Mouse (Mus musculus) frontal cortex, postnatal 10 days (tissue): ENCODE measurements around the gene Bmpr1b.

ENCODE experiments used
- DNase-seq, 2 experiments: peaks; one replicate each; pipeline ENCODE4 v3.0.0; 2022; ENCODE audit warnings: low spot score in 2 of 2, mixed read lengths in 1 of 2

Bmpr1b gene

DNA sequence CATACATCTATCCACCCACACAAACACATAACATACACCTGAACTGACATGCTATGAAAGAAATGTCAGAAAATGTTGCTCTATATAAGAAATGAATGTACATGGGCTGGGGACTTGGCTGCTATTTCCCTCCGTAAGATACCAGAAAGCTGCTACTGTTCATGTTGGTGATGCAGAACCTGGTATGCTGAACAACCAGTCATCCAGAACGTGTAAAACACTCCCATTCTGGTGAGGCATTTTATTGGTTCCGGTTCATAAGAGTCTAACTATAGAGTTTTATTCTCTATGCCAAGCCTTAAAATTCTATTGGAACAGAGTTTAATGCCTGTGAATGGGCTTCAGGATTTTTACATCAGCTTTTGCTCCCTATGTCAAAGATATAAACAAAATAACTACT lies 55.0 kb downstream of the Bmpr1b start:
- no peak for DNase-seq

- DNase-seq, result no peak
Observed at GRCm38 (mm10) chr3:142113208-142113607, 56.0 kb downstream of the Bmpr1b start.

- DNase-seq, result no peak
Observed at GRCm38 (mm10) chr3:142106227-142106626, 63.0 kb downstream of the Bmpr1b start.

GRCm38 (mm10) chr3:142104027-142104805 lies 65.0 kb downstream of the Bmpr1b start:
- DNase-seq, result no peak

DNA sequence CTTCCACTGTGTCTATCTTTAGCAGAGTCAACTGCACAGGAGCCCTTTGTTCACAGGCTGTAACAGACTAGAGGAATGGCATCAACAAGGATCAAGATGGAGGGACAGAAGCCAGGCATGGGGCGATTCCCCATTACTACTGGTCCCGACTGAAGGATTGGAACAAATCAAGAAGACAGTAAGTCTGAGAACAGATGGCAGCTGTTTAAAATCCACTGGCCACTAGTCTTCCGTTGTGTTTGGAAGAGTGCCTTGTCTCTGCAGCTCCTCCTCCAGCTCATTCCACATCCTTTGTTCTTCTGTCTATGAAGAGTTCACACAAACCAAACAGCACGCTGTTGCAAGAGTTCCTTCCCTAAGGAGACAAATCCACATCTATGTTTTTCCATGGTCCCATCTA lies 65.6 kb downstream of the Bmpr1b start:
- DNase-seq, result no peak

DNA sequence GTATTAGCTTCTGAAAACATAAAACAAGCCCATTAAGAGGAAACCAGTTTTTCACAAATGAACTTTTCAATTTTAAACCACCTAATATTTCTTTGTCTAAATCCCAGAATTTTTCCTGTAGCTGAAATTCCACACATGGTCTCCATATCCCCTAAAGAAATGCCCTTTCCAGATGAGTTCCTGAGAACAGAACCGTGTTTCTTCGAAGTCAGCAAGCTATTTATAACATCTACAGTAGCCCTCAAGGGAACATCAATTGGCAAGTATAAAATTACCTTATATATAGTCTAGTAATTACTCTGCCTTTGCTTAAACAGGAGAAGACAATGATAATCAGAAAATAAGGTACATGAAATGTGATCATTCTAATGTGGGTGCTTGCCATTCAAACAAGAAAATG lies 70.1 kb downstream of the Bmpr1b start:
- no peak for DNase-seq

- no peak for DNase-seq
Observed at GRCm38 (mm10) chr3:142094049-142094448, 75.2 kb downstream of the Bmpr1b start.

DNA sequence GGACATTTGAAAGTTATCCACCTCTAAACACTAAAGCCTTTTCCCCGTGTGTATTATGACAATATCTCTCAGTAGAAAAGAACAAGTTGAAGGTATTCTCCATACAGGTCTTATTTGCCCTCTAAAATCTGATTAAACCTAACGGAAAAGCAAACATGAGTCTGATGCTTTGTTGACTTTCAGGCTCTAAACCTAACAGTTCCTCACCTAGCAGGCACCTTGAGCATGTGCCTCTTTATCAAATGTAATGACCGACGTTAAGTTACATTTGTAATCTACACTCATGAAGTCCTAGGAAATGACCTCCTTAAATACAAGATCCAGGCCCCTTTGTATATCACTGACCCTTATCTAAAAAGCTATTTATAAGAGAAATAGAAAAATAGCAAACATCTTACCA lies 79.5 kb downstream of the Bmpr1b start:
- DNase-seq, result no peak

DNA sequence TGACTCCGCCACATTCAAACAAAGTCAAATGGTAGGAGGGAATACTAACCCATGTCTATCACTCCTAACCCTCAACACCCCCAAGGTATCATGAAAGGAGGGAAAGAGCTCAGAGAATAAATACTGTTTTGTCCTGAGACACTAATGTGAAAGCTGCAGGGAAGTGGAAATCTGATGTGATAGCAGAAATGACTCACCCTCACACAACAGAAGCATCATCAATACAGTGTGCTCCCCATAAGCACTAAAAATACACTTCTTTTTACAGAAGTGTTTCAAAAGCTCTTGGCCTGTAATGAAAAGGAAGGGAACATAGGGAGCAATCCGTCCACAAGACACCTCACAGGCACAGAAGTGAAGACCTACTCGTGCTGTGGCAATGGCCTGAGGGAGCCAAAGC lies 83.3 kb downstream of the Bmpr1b start:
- no peak for DNase-seq

- no peak for DNase-seq
Observed at GRCm38 (mm10) chr3:142084091-142084490, 85.1 kb downstream of the Bmpr1b start.

DNA sequence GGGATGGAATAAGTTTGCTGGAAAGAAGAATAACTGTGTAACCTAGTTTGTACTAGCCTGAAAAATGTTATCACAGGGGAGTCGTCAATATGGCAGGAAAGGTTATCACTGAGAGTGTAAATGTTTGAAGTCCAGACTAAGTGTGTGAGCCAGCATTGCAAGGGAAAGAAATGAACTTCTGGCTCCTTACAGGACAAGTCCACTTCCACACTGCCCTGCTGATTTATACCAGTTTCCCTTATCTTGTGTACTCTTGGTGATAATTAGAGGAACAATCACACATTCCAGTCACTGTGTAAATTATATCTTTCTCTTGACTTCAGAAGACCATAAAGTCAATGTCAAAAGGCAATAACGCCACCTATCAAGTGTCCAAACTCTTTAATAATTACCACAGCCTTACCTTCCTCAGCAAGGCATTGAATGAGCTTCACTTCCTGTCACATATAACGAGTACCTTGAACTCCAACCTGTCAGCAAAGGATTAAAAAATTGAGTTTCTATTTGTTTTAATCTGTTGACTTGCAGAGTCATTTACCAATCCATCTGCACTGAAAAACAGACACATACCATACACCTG lies 91.4 kb downstream of the Bmpr1b start:
- no peak for DNase-seq

DNA sequence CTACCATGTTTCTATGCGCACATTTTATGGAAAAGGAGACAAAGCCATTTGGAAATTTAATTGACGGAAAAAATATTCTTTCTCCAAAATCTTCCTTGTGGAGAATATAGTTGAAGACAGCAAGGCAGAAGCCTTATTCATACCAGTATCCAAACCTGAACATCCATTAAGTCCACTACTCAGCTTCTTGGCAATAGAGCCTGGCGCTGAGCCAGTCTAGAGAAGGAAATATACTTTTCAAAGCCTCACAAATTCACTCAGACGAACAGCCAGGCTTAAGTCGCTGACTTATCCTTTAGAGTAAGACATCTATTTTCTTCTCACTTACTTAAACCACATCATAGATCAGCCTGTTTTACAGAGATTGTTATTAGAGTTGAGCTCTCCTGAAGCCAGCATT lies 97.6 kb downstream of the Bmpr1b start:
- DNase-seq, result no peak

GRCm38 (mm10) chr3:142066792-142067346 lies 102.4 kb downstream of the Bmpr1b start:
- no peak for DNase-seq

GRCm38 (mm10) chr3:142065111-142065510 lies 104.1 kb downstream of the Bmpr1b start:
- no peak for DNase-seq

GRCm38 (mm10) chr3:142063536-142064226 lies 105.5 kb downstream of the Bmpr1b start:
- no peak for DNase-seq

DNA sequence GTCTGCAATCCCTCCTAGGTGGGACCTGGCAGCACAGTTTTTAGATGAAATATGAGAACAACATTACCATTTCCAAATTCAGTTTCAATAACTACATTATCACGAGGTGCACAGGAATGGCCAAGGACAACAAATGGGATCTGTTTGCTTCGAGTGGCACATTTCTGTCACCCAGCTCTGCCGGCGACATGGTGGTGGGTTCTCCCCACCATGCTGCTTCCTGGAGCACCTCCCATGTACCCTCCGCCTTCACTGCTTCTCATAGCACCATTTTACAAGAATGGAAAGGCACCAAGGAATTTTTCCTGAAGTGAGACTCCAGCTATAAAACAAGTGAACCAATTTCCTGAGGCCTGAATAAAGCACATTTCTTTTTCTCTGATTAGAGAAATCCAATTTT lies 108.0 kb downstream of the Bmpr1b start:
- DNase-seq, result no peak

DNA sequence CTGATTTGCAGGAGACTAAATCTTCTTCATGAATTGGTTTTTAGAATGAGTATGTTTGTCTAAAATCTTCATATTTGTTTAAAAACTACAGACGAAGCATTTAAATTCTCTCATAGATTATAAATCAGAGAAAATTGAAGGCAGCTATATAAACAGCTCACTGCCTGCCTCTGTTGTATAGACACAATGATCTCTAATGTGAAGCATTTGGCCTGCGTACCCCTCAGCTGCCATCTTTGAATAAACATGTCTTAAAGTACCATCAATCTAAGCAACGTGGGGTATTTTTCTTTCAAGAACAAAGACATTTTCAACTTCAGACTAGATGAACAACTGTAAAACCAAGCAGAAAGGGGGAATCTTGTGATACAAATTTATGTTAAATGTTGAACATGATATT lies 109.3 kb downstream of the Bmpr1b start:
- DNase-seq, result no peak

DNA sequence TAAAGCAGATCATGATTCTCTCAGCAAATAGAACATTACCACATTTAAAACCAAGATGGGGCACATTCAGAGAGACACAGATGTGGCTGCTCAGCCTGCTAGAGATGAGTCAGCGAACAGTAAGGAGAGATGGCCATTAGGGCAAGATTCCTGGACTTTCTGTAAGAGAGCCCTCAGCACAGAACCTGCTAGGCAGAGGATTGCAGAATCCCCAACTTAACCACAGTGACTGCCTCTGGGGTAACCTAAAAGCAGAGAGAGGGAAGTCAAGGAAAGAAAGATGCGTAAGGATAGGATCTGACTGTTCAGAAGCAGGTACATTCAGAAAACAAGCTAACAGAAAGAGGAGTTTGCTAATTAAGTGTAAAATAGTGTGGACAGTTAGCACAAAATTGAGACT lies 118.5 kb downstream of the Bmpr1b start:
- DNase-seq, result no peak

DNA sequence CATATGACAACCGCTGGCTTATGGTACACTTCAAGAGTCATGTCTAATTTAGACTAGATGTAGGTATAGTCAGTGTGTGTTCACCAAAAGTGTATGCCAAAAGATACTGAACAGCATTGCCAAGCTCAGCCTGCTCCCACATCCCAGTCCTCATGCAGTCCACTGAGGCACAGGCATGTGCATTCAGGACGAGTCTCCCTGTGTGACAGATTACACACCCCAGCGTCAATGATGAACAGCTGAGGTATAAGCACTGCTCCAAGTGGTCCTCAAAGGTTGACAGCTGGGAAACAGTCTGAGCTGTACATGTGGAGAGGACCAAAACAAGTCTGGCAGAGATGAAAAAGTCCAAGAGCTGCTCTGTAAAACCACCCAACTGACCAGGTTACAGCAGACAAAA lies 119.6 kb downstream of the Bmpr1b start:
- DNase-seq, result no peak

DNA sequence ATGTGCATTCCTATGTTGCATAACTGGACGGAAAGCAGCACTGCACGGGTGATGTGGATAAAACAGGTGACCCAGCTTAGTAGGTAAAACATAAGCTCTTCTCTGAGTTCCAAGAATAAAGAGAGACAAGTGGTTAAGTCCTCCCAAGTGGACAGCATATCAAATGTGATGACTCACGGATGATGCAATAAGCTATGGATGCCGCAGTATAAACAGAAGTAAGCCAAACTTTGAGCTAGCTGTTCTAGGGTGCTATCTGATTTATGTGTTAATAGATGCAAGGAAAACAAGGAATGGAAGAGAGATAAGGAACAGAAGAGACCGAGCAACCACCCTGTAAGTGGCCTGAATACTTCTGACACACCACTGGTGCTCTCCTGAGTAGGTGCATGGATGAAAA lies 120.1 kb downstream of the Bmpr1b start:
- no peak for DNase-seq

DNA sequence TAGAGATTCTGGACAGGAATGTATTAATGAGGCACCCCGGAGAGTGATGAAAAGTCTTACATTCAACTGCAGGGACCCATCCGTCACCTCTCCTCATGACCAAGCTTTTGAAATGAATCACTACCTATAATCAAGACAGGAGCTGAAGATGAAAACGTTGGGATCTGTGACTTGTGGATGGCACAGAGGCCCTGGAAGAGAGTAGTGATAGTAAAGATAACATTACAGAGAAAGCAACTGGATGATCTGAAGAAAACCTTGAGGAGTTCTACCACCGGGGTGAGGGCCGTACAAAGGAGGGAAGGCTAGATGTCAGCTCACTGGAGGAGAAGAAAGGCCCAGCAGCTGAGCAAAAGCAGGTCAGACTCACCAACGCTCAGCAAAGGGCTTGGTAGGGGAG lies 120.7 kb downstream of the Bmpr1b start:
- no peak for DNase-seq

DNA sequence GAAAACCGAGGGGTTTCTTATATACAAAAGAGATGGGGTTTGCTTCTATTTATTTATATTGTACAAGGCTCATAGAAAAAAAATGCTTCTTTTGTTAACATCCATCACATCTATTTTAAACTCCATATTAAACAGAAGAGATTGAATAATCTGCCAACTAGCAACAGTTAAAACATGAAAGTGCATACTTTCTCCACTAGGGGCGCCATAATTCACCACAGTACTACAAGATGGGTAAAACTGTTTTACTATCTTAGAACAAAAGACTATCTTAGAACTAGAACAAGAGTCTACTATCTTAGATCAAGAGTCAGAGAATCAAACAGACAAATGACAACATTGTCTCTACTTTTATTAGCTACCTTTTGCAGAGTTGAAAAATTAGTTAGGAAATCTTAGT lies 125.8 kb downstream of the Bmpr1b start:
- DNase-seq, result no peak

GRCm38 (mm10) chr3:142043006-142043405 lies 126.2 kb downstream of the Bmpr1b start:
- no peak for DNase-seq
